Mouse (Mus musculus): ENCODE data around the gene Rnf227. TPM values are rescaled to one million over a fixed set of nuclear protein-coding genes. Genes with fewer than 3 reads are reported as not detected.

Rnf227 gene
- polyA plus RNA-seq, 1 experiment = 5.7 TPM

- Histone ChIP-seq H3K27ac (ENCODE audit: control insufficient read depth, insufficient read depth, low read depth, low read length) (no peak overlapping the region), H3K4me1 (ENCODE audit: control insufficient read depth, insufficient read depth, low read length) (peaks cover 17% of the 10 kb centered on the region), H3K27me3 (ENCODE audit: control insufficient read depth, insufficient read depth, low read length) (no peaks in the 10 kb centered on the region), H3K36me3 (ENCODE audit: control insufficient read depth, insufficient read depth, low read length) (no peaks in the 10 kb centered on the region), H3K4me3 (ENCODE audit: control insufficient read depth, low read depth, low read length) (no peak overlapping the region; the same call in 1 of the 2 replicates)
- TF ChIP-seq CTCF (IDR thresholded peaks at IDR 0.05; ENCODE audit: control insufficient read depth, insufficient read depth, insufficient replicate concordance, low read depth, low read length) (no peak), POLR2A (IDR thresholded peaks at IDR 0.05; ENCODE audit: control insufficient read depth, low read depth, low read length) (no peak)
Observed at GRCm38 (mm10) chr11:69331152-69331551, 9.1 kb upstream of the Rnf227 start.

GRCm38 (mm10) chr11:69331929-69332405, 8.3 kb upstream of the Rnf227 start:
- Histone ChIP-seq H3K27me3 (ENCODE audit: control insufficient read depth, insufficient read depth, low read length) (no peaks in the 10 kb centered on the region), H3K36me3 (ENCODE audit: control insufficient read depth, insufficient read depth, low read length) (no peaks in the 10 kb centered on the region), H3K4me3 (ENCODE audit: control insufficient read depth, low read depth, low read length) (peak overlapping the region; percentile 79), H3K27ac (ENCODE audit: control insufficient read depth, insufficient read depth, low read depth, low read length) (peak overlapping the region; percentile 41; the same call in 1 of the 2 replicates), H3K4me1 (ENCODE audit: control insufficient read depth, insufficient read depth, low read length) (peaks cover 9% of the 10 kb centered on the region)
- TF ChIP-seq POLR2A (IDR thresholded peaks at IDR 0.05; ENCODE audit: control insufficient read depth, low read depth, low read length) (peak; percentile 68), CTCF (IDR thresholded peaks at IDR 0.05; ENCODE audit: control insufficient read depth, insufficient read depth, insufficient replicate concordance, low read depth, low read length) (no peak)

GRCm38 (mm10) chr11:69332713-69333253, 7.5 kb upstream of the Rnf227 start:
- Histone ChIP-seq H3K4me3 (ENCODE audit: control insufficient read depth, low read depth, low read length) (no peak overlapping the region), H3K27me3 (ENCODE audit: control insufficient read depth, insufficient read depth, low read length) (no peaks in the 10 kb centered on the region)

GRCm38 (mm10) chr11:69333922-69334321, 6.3 kb upstream of the Rnf227 start:
- no peaks in the 10 kb centered on the region for H3K27me3 ChIP-seq (ENCODE audit: control insufficient read depth, insufficient read depth, low read length)

More at GRCm38 (mm10) chr11:69332713-69333253, 7.5 kb upstream of the Rnf227 start:
- H3K4me1 ChIP-seq (ENCODE audit: control insufficient read depth, insufficient read depth, low read length) = peaks cover 7% of the 10 kb centered on the region
- TF ChIP-seq POLR2A (IDR thresholded peaks at IDR 0.05; ENCODE audit: control insufficient read depth, low read depth, low read length) (no peak), CTCF (IDR thresholded peaks at IDR 0.05; ENCODE audit: control insufficient read depth, insufficient read depth, insufficient replicate concordance, low read depth, low read length) (no peak)
- H3K27ac ChIP-seq (ENCODE audit: control insufficient read depth, insufficient read depth, low read depth, low read length) = no peak overlapping the region
- H3K36me3 ChIP-seq (ENCODE audit: control insufficient read depth, insufficient read depth, low read length) = no peaks in the 10 kb centered on the region

DNA sequence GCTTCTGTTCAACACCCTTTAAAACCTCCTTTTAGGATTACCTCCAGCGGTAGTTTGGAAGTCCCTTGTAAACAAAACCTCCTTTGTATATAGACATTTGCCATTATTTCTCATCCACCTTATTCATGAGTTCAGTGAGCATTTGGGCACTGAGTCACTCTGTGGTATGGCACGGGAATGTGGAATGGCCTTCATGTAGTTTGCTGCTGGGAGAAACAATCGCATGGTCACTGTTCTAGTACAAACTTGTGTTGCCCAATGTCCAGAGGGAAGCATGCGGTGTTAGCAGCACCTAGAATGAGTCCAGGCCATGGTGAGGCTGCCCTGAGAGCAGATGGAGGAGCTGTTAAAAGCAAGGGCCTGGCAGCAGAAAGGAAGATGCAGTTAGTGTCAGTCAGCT, 5.5 kb upstream of the Rnf227 start:
- Histone ChIP-seq H3K27me3 (ENCODE audit: control insufficient read depth, insufficient read depth, low read length) (no peaks in the 10 kb centered on the region), H3K36me3 (ENCODE audit: control insufficient read depth, insufficient read depth, low read length) (no peaks in the 10 kb centered on the region), H3K4me3 (ENCODE audit: control insufficient read depth, low read depth, low read length) (no peak overlapping the region), H3K27ac (ENCODE audit: control insufficient read depth, insufficient read depth, low read depth, low read length) (no peak overlapping the region), H3K4me1 (ENCODE audit: control insufficient read depth, insufficient read depth, low read length) (peaks cover 9% of the 10 kb centered on the region)
- no peak for TF ChIP-seq POLR2A (IDR thresholded peaks at IDR 0.05; ENCODE audit: control insufficient read depth, low read depth, low read length)
- TF ChIP-seq CTCF (IDR thresholded peaks at IDR 0.05; ENCODE audit: control insufficient read depth, insufficient read depth, insufficient replicate concordance, low read depth, low read length) = no peak

More at GRCm38 (mm10) chr11:69333922-69334321, 6.3 kb upstream of the Rnf227 start:
- TF ChIP-seq CTCF (IDR thresholded peaks at IDR 0.05; ENCODE audit: control insufficient read depth, insufficient read depth, insufficient replicate concordance, low read depth, low read length) = no peak
- Histone ChIP-seq H3K27ac (ENCODE audit: control insufficient read depth, insufficient read depth, low read depth, low read length) (no peak overlapping the region), H3K4me1 (ENCODE audit: control insufficient read depth, insufficient read depth, low read length) (peaks cover 7% of the 10 kb centered on the region), H3K36me3 (ENCODE audit: control insufficient read depth, insufficient read depth, low read length) (no peaks in the 10 kb centered on the region), H3K4me3 (ENCODE audit: control insufficient read depth, low read depth, low read length) (no peak overlapping the region)

DNA sequence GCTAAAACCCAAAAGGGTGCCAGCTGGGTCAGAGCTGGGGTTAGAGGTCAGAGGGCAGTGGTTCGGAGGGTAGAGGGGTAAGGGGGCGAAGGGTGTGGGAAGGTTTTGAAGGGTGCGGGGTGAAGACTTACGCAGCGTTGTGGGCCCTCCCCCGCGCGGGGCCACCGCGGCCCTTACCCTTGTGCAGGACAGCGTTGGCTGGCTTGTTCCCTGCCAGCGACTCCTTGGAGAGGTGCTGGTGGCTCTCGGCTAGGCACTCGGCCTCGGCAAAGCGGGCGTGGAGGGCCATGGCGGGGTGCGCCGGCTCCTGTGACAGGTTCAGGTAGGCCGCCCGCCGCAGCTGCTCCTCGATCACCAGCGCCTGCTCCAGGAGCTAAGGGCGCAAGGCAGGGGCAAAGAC, 6.2 kb downstream of the Rnf227 start:
- peaks cover 1% of the 10 kb centered on the region; the same call in 1 of the 2 replicates for H3K36me3 ChIP-seq (ENCODE audit: control insufficient read depth, insufficient read depth, low read length)
- H3K27ac ChIP-seq (ENCODE audit: control insufficient read depth, insufficient read depth, low read depth, low read length) = no peak overlapping the region
- H3K4me3 ChIP-seq (ENCODE audit: control insufficient read depth, low read depth, low read length) = no peak overlapping the region
- H3K4me1 ChIP-seq (ENCODE audit: control insufficient read depth, insufficient read depth, low read length) = no peaks in the 10 kb centered on the region
- no peaks in the 10 kb centered on the region for H3K27me3 ChIP-seq (ENCODE audit: control insufficient read depth, insufficient read depth, low read length)
- TF ChIP-seq CTCF (IDR thresholded peaks at IDR 0.05; ENCODE audit: control insufficient read depth, insufficient read depth, insufficient replicate concordance, low read depth, low read length) (no peak), POLR2A (IDR thresholded peaks at IDR 0.05; ENCODE audit: control insufficient read depth, low read depth, low read length) (no peak)

- peaks cover 12% of the 10 kb centered on the region for H3K36me3 ChIP-seq (ENCODE audit: control insufficient read depth, insufficient read depth, low read length)
- H3K4me1 ChIP-seq (ENCODE audit: control insufficient read depth, insufficient read depth, low read length) = no peaks in the 10 kb centered on the region
- TF ChIP-seq CTCF (IDR thresholded peaks at IDR 0.05; ENCODE audit: control insufficient read depth, insufficient read depth, insufficient replicate concordance, low read depth, low read length) = no peak
- no peak for TF ChIP-seq POLR2A (IDR thresholded peaks at IDR 0.05; ENCODE audit: control insufficient read depth, low read depth, low read length)
- no peak overlapping the region for H3K27ac ChIP-seq (ENCODE audit: control insufficient read depth, insufficient read depth, low read depth, low read length)
- no peaks in the 10 kb centered on the region for H3K27me3 ChIP-seq (ENCODE audit: control insufficient read depth, insufficient read depth, low read length)
- no peak overlapping the region for H3K4me3 ChIP-seq (ENCODE audit: control insufficient read depth, low read depth, low read length)
Observed at GRCm38 (mm10) chr11:69356544-69356943, 16.3 kb downstream of the Rnf227 start.
